Mouse (Mus musculus) heart, embryonic 10.5 days (tissue): ENCODE measurements at regions not wholly inside any gene's neighbourhood (a gene's known extent, or its start where the extent isn't known, plus 50 kb on each side); places are given as distances from the start of the nearest gene placed in this dataset.

Source experiments
- DNase-seq: peaks from one replicate; pipeline ENCODE4 v3.0.0-alpha.2; 2017; ENCODE audit warnings: low spot score
- H3K27ac ChIP-seq: fragments of 300-500 bp; sonication (generic); 2 replicates; pipeline ENCODE4 v1.5.1; 2016; ENCODE audit warnings: mild to moderate bottlenecking
- H3K27me3 ChIP-seq: fragments of 300-500 bp; sonication (generic); 2 replicates; pipeline ENCODE4 v1.6.1; 2016; ENCODE audit warnings: mild to moderate bottlenecking; ENCODE audit not compliant: poor library complexity, insufficient read depth, severe bottlenecking
- H3K36me3 ChIP-seq: fragments of 300-500 bp; sonication (generic); 2 replicates; pipeline ENCODE4 v1.6.1; 2016; ENCODE audit warnings: mild to moderate bottlenecking, moderate library complexity
- H3K4me1 ChIP-seq: fragments of 300-500 bp; sonication (generic); 2 replicates; pipeline ENCODE4 v1.6.1; 2016; ENCODE audit warnings: mild to moderate bottlenecking
- H3K4me3 ChIP-seq: fragments of 300-500 bp; sonication (generic); 2 replicates; pipeline ENCODE4 v1.5.1; 2016; ENCODE audit warnings: mild to moderate bottlenecking, moderate library complexity
- H3K9me3 ChIP-seq: fragments of 300-500 bp; sonication (generic); 2 replicates; pipeline ENCODE4 v1.6.1; 2016; ENCODE audit warnings: mild to moderate bottlenecking, moderate library complexity
- WGBS: fragments of 180-500 bp; shearing (Covaris S2); methylation state at CpG from one replicate; pipeline ENCODE4 v1.1.7; 2016; 5-methylcytosine and 5-hydroxymethylcytosine counted together

DNA sequence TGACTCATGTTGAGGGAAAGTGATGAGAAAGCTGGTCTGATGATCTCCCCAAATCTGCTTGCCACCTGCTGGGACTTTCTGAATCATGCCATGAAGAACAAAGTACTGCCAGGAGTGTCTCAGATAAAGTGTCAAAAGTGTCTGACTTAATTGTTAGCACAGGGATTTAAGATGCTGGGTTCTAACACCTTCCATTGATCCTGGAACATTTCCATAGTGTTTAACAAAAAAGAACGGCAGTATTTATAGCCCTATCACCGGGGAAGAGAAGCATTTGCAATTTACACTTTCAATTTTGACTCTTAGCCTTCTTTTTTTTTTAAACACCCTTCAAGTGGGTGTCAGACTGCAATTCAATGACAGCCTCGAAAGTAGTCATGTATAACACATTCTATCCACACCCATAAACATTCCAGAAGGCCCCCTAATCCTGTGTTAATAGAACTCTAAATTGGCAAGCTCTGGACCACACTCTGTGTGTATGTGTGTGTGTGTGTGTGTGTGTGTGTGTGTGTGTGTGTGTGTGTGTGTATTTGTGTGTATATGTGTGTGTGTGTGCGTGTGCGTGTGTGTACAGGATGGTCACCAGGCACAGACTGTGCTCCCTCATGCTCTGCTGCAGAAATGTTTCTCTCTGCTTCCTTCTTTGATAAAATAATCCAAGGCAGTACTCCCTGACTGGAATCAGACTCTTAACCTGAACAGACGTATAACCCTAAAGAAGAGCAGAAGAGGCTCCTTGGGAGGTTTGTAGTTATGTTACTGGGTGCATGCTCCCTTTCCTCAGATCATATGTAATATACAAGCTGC is 313.2 kb downstream of the Rnd3 start:
- no peaks in the 10 kb centered on the region for H3K27me3 ChIP-seq
- no peak overlapping the region for H3K4me3 ChIP-seq
- H3K36me3 ChIP-seq: no peaks in the 10 kb centered on the region
- peaks cover 5% of the 10 kb centered on the region; the same call in 1 of the 2 replicates for H3K4me1 ChIP-seq
- H3K9me3 ChIP-seq: no peaks in the 10 kb centered on the region
- DNase-seq: no peak
- no peak overlapping the region for H3K27ac ChIP-seq
- WGBS: 65% methylated on average over 6 of the region's 6 CpGs

DNA sequence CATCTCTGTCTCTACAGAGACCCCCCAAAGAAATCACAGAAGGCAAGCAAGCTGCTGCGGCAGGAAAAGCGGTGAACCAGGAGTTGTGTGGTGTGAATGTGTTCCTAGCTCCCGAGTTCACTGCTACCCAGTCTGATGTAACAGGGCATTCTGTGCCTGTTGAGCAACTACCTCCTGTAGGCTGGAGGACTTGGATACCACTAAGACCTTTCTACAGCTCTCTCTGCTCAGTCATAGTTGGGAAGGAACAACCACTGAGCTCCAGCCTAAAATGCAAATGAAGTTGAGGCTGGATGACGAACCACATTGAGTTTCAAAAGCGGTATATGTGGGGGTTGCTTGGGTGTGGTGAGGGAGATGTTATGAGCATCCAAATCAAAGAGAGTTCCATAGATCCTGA is 315.1 kb downstream of the Rnd3 start:
- WGBS: 80% methylated on average over 5 of the region's 5 CpGs

DNA sequence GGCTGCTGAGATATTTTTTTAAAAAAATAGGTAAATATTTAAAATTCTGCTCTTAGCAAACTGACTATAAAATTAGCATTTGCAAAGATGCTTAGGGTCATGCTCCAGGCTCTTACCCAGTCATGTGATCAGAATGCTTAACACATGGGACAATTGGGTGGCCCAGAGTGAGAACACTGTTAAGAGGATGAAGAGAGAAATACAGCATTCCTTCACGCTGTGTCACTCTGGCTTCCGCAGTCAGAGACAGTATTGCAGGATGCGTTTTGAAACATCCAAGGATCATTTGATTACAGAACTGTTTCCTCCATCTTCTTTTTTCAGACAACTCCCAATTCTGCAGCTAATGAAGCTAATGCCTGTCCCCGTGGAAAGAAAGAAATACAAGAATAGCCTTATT is 316.4 kb downstream of the Rnd3 start:
- Histone ChIP-seq H3K27me3 (no peaks in the 10 kb centered on the region), H3K4me1 (peaks cover 5% of the 10 kb centered on the region; the same call in 1 of the 2 replicates), H3K4me3 (no peak overlapping the region), H3K36me3 (no peaks in the 10 kb centered on the region), H3K27ac (no peak overlapping the region), H3K9me3 (no peaks in the 10 kb centered on the region)
- 69% methylated on average over 4 of the region's 4 CpGs for WGBS
- no peak for DNase-seq

More for the DNA sequence above, 315.1 kb downstream of the Rnd3 start:
- no peak overlapping the region for H3K27ac ChIP-seq
- H3K4me1 ChIP-seq: peaks cover 5% of the 10 kb centered on the region; the same call in 1 of the 2 replicates
- no peak overlapping the region for H3K4me3 ChIP-seq
- H3K36me3 ChIP-seq: no peaks in the 10 kb centered on the region
- H3K27me3 ChIP-seq: no peaks in the 10 kb centered on the region
- H3K9me3 ChIP-seq: no peaks in the 10 kb centered on the region
- no peak for DNase-seq

DNA sequence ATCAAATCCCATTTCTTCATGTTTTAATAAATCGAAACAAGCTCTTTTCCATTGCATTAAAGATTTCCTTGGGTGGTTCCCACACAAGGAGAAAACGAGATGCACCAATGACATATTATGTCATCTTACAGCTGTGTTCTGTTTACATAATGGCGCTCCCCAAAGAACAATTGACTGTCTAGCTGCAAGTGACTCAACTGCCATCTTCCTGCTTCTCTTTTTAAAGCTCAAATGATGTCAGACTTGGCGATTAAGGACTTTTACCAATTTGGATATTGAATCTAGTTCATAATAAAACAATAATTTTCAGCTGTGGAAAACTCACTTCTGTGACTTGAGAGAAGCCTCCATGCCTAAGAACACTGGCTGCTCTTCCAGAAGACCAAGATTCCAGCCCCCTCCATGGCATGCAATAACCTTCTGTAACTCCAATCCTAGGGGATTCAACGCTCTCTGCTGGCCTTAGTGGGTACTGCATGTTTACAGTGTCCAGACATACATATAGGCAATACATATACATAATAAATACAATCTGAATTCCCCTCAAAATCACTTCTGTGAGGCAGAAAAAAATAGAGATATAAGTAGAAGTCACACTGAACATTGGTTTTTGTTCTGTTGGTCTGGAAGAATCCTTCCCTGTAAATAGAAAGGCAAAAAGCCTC is 318.7 kb downstream of the Rnd3 start:
- no peaks in the 10 kb centered on the region for H3K36me3 ChIP-seq
- no peak for DNase-seq
- no peak overlapping the region for H3K27ac ChIP-seq
- H3K4me3 ChIP-seq: no peak overlapping the region
- no peaks in the 10 kb centered on the region for H3K9me3 ChIP-seq
- WGBS: 71% methylated on average over 5 of the region's 5 CpGs
- H3K4me1 ChIP-seq: peaks cover 5% of the 10 kb centered on the region; the same call in 1 of the 2 replicates
- H3K27me3 ChIP-seq: no peaks in the 10 kb centered on the region

DNA sequence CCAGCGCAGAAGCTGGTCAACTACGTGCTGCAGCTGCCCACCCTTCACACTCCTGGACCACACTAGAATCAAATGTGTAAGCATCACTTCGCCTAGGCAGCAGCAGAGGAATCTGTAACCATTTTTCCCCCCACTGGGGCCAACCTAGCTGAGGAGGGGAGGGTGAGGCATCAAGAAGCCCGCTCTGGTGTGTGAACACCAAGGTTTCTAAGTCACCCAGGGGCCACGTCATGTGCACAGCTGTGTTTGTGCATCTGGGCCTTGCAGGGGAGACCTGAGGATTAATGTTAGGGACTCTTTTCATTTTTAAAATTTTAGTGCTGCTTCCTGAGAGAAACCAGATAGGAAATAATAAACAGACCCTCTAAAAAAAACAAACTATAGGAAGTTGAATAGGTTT is 321.8 kb downstream of the Rnd3 start:
- Histone ChIP-seq H3K27ac (peak overlapping the region; percentile 47; the same call in 1 of the 2 replicates), H3K4me1 (0 out of 2 replicates have a peak, but pooled peaks cover 6% of the 10 kb centered on the region), H3K9me3 (no peaks in the 10 kb centered on the region), H3K36me3 (no peaks in the 10 kb centered on the region), H3K27me3 (no peaks in the 10 kb centered on the region), H3K4me3 (no peak overlapping the region)
- DNase-seq: no peak
- WGBS: 86% methylated on average over 5 of the region's 5 CpGs

DNA sequence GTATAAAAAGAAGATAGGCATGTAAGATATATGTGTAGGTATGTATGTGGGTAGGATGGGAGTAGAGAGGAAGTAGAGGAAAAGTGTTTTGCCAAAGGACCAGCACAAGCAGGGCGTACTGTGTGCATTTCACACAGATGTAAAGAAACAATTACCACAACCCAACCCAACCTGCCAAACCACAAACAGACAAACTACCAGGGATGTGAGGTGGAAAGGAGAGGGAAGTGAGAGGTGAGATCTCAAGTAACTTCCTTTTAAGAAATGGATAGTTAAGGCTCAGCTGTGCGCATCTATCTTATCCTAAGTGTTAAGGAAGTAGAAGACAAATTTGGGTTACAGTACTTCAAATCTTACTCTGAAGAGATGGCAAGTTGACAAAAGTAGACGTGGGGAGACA is 322.4 kb downstream of the Rnd3 start:
- Histone ChIP-seq H3K9me3 (no peaks in the 10 kb centered on the region), H3K4me3 (no peak overlapping the region), H3K27ac (no peak overlapping the region), H3K36me3 (no peaks in the 10 kb centered on the region), H3K27me3 (no peaks in the 10 kb centered on the region), H3K4me1 (0 out of 2 replicates have a peak, but pooled peaks cover 6% of the 10 kb centered on the region)
- 79% methylated on average over 3 of the region's 3 CpGs for WGBS
- DNase-seq: no peak

DNA sequence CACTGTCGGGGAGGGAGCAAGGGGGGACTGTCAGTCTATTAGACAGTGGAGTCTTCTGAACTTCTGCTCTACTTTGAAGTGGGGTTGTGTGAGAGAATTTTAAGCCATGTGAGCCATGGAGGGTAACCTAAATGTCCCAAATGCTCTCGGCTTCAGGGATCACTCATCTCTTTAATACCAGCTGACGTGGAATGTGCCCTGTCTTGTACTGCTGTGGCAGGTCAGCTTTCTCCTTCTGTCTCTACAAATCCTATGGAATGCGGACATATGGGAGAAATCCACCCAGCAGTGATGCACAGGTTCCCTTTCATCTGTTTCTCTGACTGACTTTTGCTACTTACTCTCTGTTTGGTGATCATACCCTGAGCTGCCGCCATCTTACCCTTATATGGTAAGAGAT is 323.3 kb downstream of the Rnd3 start:
- H3K4me1 ChIP-seq: 0 out of 2 replicates have a peak, but pooled peaks cover 6% of the 10 kb centered on the region
- 77% methylated on average over 5 of the region's 5 CpGs for WGBS
- H3K27ac ChIP-seq: no peak overlapping the region
- H3K9me3 ChIP-seq: no peaks in the 10 kb centered on the region
- no peaks in the 10 kb centered on the region for H3K27me3 ChIP-seq
- H3K4me3 ChIP-seq: no peak overlapping the region
- DNase-seq: no peak
- no peaks in the 10 kb centered on the region for H3K36me3 ChIP-seq

DNA sequence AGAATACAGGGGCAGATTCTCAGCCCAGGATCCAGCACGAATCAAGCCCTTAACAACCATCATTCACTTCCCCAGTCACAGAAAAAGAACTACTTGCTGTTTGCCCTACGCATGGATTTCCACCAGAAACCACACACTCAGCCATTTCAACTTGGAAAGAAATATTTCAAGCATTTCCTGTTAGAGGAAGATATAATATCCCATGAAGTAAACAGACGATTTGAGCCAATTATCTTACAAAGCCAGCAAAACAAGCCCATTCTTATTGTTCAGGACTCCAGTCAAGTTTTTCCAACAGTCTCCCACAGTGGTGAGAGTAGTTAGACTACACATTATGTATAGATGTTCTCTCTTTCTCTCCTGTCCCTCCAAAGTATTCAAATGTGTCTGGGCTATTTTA is 324.1 kb downstream of the Rnd3 start:
- WGBS: 62% methylated on average over 3 of the region's 3 CpGs
- H3K9me3 ChIP-seq: no peaks in the 10 kb centered on the region
- no peak for DNase-seq
- no peaks in the 10 kb centered on the region for H3K36me3 ChIP-seq
- H3K27ac ChIP-seq: no peak overlapping the region
- no peak overlapping the region for H3K4me3 ChIP-seq
- H3K4me1 ChIP-seq: 0 out of 2 replicates have a peak, but pooled peaks cover 6% of the 10 kb centered on the region
- no peaks in the 10 kb centered on the region for H3K27me3 ChIP-seq

DNA sequence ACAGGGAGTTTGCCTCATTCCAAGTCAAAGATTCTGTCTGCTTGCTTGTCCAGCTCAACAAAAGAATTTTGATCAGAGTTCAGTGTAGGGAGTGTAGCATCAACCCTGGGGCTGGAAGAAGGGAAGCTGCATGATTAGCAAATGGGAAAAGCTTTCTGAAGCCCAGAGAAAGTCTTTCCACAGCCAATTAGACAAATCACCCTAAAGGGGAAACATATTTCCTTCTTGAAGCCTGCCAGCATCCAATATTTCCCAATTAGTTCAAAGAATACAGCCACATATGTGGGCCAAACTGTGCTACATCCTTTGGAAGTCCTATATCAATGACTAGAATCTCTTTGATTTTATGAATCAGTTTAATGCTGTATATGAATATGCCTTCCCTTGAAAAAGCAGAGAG is 326.2 kb downstream of the Rnd3 start:
- DNase-seq: no peak
- no peaks in the 10 kb centered on the region for H3K9me3 ChIP-seq
- H3K36me3 ChIP-seq: no peaks in the 10 kb centered on the region
- 0 out of 2 replicates have a peak, but pooled peaks cover 6% of the 10 kb centered on the region for H3K4me1 ChIP-seq
- no peaks in the 10 kb centered on the region for H3K27me3 ChIP-seq
- no peak overlapping the region for H3K4me3 ChIP-seq
- H3K27ac ChIP-seq: no peak overlapping the region

DNA sequence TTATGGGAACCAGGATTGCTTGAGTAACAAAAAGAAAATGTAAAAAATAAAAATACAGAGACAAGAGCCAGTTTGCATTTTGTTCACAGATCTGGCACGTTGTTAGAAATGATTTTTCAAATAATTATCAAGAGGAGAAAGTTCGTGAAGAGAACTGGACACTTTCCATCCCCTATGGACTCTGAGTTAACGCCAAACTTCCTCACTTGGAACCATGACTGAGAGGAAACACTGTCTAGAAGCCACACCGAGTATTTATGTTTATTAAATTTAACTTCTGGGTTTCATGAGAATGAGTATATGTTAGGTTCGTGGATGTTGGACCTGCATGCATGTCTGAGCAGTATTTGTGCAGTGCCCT is 329.6 kb downstream of the Rnd3 start:
- DNase-seq: no peak
- H3K36me3 ChIP-seq: no peaks in the 10 kb centered on the region
- WGBS: 82% methylated on average over 5 of the region's 5 CpGs
- H3K4me3 ChIP-seq: no peak overlapping the region
- H3K27me3 ChIP-seq: no peaks in the 10 kb centered on the region
- H3K9me3 ChIP-seq: no peaks in the 10 kb centered on the region
- peaks cover 10% of the 10 kb centered on the region for H3K4me1 ChIP-seq
- H3K27ac ChIP-seq: no peak overlapping the region

DNA sequence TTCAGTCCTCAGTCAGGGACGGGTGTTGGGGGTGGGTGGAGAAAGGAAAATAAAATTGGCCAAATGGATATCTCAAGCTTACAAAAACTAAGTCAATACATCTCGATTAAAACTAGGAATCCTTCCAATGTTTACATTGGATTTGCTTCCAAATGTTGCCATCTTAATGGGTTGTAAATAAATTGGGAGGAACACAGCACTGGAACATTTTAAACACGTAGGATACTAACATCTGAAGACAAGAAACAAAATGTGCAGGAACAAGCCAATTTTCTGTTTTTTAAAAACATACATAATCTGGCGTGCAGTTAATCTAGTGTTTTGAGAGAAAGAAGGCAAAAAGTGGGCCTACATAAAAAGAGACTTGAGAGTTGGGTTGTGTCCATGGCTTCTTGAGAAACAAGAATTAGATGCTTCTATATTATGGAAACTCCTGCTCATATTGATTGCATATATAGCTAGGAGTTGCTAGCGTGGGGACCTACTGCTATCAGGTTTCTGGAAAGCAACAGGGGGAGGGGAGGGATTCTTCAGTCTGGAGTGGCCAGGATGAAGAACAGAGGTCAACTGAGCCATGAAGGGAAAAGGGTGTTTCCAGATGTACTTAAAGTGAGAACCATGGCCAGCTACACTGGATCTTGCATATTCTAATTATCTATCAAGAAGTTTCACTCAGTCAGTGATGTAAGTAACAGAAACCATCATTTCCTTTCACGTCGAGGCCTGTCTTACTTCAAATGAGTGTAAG is 330.2 kb downstream of the Rnd3 start:
- H3K27ac ChIP-seq: no peak overlapping the region
- 69% methylated on average over 7 of the region's 7 CpGs for WGBS
- no peaks in the 10 kb centered on the region for H3K27me3 ChIP-seq
- no peak overlapping the region for H3K4me3 ChIP-seq
- no peaks in the 10 kb centered on the region for H3K9me3 ChIP-seq
- no peaks in the 10 kb centered on the region for H3K36me3 ChIP-seq
- H3K4me1 ChIP-seq: peaks cover 10% of the 10 kb centered on the region
- no peak for DNase-seq

DNA sequence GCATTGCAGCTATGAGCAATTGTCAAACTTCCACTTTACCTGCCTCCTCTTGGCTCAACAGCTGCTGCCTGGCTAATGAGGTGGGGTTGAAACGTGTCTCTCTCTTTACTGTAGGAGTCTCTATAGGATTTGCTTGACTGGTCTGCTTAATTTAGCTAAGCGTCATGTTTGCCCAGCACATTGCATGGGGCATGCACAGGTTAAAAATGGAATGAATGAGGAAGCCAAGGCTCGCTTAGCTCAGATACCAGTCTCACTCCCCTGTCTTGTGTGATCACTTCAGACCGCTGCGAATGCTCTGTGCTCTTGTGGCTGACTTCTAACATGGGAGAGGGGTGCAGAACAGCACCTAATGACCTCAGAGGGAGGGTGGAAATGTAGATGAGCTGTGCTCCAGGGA is 332.5 kb downstream of the Rnd3 start:
- Histone ChIP-seq H3K9me3 (no peaks in the 10 kb centered on the region), H3K4me3 (no peak overlapping the region), H3K27ac (no peak overlapping the region), H3K36me3 (no peaks in the 10 kb centered on the region), H3K4me1 (peaks cover 18% of the 10 kb centered on the region), H3K27me3 (no peaks in the 10 kb centered on the region)
- no peak for DNase-seq
- 72% methylated on average over 5 of the region's 5 CpGs for WGBS

DNA sequence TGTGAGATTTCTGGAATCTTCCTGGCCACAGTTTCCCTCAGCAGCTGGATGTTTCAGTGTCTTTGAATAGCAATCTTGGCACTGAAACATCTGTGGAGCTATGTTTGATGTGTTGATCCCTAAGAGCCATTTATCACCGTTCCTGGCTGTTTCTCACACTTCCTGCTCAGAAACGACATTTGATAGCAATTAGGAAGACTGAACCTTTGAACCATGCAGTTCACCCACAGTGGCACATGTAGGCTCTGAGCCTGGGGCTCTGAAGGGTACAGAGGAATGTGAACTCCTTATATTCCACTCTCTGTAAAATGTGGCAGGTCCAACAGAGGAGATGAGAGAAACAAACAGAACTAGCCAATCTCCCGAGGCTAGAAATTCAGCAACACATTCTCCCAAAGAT is 333.4 kb downstream of the Rnd3 start:
- Histone ChIP-seq H3K4me1 (peaks cover 23% of the 10 kb centered on the region), H3K27ac (no peak overlapping the region), H3K36me3 (no peaks in the 10 kb centered on the region), H3K9me3 (no peaks in the 10 kb centered on the region), H3K27me3 (no peaks in the 10 kb centered on the region), H3K4me3 (no peak overlapping the region)
- WGBS: 41% methylated on average over 3 of the region's 3 CpGs
- no peak for DNase-seq
